Mouse (Mus musculus) midbrain, embryonic 12.5 days (tissue): ENCODE measurements around the gene Ttc30a2. TPM values are rescaled to one million over a fixed set of nuclear protein-coding genes. Genes with fewer than 3 reads are reported as not detected.
"Not testable (repeated sequence)": the region's sequence is repeated elsewhere in the genome, so short reads cannot be mapped to it uniquely, and the experiment has no call there.

ENCODE experiments used
- ATAC-seq: fragments of 200-750 bp; cut with Nextera tagmentation; 2 replicates; pipeline ENCODE4 v1.8.0; 2017; ENCODE audit warnings: low read depth, moderate TSS enrichment, moderate library complexity; ENCODE audit not compliant: low FRiP score
- H3K27ac ChIP-seq: fragments of 300-500 bp; sonication (generic); replicated peaks from 2 replicates; pipeline ENCODE4 v1.5.1; 2016; ENCODE audit warnings: mild to moderate bottlenecking
- H3K27me3 ChIP-seq: fragments of 300-500 bp; sonication (generic); 2 replicates; pipeline ENCODE4 v1.6.1; 2016; ENCODE audit warnings: mild to moderate bottlenecking
- H3K36me3 ChIP-seq: fragments of 300-500 bp; sonication (generic); 2 replicates; pipeline ENCODE4 v1.6.1; 2016
- H3K4me1 ChIP-seq: fragments of 300-500 bp; sonication (generic); 2 replicates; pipeline ENCODE4 v1.6.1; 2016
- H3K4me2 ChIP-seq: fragments of 300-500 bp; sonication (generic); replicated peaks from 2 replicates; pipeline ENCODE4 v1.6.1; 2016; ENCODE audit warnings: mild to moderate bottlenecking, moderate library complexity
- H3K4me3 ChIP-seq: fragments of 300-500 bp; sonication (generic); 2 replicates; pipeline ENCODE4 v1.5.1; 2016; ENCODE audit warnings: mild to moderate bottlenecking
- H3K9ac ChIP-seq: fragments of 300-500 bp; sonication (generic); replicated peaks from 2 replicates; pipeline ENCODE4 v1.6.1; 2016; ENCODE audit warnings: mild to moderate bottlenecking, moderate library complexity
- H3K9me3 ChIP-seq: fragments of 300-500 bp; sonication (generic); 2 replicates; pipeline ENCODE4 v1.6.1; 2016; ENCODE audit warnings: mild to moderate bottlenecking
- WGBS: fragments of 180-500 bp; shearing (Covaris S2); methylation state at CpG from one replicate; pipeline ENCODE4 v1.1.7; 2016; 5-methylcytosine and 5-hydroxymethylcytosine counted together
- polyA plus RNA-seq: library from polyadenylated mRNA; unstranded; fragments of >200 nt; fragmentation: Nextera tagmentation; extraction: Ambion mirVana; gene quantifications from 2 replicates; pipeline ENCODE4 v1.2.1, GENCODE M21; 2016

Gene Ttc30a2
- polyA plus RNA-seq, 1 experiment from 2014 or later, result 0.70 TPM

DNA sequence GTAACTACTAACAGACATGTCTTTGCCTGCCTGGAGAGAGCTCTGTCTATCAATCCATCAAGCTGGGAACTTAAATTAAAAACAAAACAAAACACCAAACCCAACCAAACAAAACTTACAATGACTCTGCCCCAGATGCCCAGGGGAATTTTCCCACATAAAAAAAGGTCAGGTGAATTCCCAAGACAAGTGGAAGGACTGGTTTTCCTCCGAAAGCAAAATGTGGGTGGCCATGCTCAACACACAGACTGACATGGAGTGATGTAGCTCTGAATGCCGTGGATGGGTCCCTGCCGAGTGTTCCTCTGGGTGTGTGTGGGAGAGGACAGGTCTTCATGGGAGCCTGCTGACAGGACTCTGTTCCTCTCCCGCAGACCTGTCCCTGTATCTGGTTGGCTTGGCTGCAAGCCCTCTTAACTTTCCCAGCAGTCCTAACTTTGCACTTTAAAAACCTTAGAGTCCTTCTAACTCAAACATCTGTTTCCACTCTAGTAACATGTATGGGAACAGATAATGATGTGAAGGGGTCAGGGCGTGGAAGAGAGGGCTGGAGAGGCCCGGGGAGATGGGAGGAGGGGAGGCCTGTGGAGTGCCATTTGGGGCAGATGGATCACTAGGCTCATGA, 13.7 kb upstream of the Ttc30a2 start:
- Histone ChIP-seq H3K4me1 (peaks cover 8% of the 10 kb centered on the region), H3K4me2 (no peak overlapping the region), H3K9me3 (no peaks in the 10 kb centered on the region), H3K9ac (no peak overlapping the region), H3K36me3 (no peaks in the 10 kb centered on the region), H3K27me3 (no peaks in the 10 kb centered on the region), H3K27ac (no peak overlapping the region), H3K4me3 (no peak overlapping the region)
- 73% methylated on average over 6 of the region's 6 CpGs for WGBS
- no peak for ATAC-seq

DNA sequence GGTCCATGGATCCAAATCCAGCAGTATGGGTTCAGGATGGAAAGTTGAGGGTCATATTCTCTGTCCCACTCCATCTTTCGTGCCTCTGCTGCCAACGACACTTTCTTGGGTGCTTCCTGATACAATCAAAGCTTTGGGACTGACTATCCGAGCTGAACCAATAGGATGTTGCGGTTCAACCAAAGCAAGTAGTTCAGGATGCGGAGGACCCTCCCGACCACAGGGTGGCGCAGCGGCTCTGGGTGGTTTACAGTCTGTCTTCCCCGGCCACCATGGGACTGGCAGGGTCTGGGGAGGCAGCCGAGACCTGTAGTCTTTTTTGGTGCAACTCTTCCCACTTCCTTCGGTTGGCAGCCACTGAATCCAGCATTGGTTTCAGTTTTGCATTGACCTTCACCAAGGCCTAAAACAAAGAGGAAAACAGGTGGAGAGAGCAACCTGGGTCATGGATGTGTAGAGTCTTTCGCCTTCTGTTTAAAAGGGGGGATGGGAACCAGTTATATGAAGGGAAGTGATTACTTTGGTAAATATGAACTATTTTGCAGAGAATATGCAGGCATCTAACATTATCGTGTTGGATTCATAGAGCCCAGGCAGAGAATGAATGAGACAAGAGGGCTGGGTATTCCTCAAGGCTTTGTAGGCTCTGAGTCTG, 13.0 kb upstream of the Ttc30a2 start:
- H3K36me3 ChIP-seq, result no peaks in the 10 kb centered on the region
- WGBS, result 50% methylated on average over 13 of the region's 13 CpGs
- no peaks in the 10 kb centered on the region for H3K27me3 ChIP-seq
- H3K27ac ChIP-seq, result no peak overlapping the region
- H3K9ac ChIP-seq, result no peak overlapping the region
- H3K9me3 ChIP-seq, result no peaks in the 10 kb centered on the region
- no peak overlapping the region for H3K4me3 ChIP-seq
- no peak overlapping the region for H3K4me2 ChIP-seq
- ATAC-seq, result no peak
- peaks cover 8% of the 10 kb centered on the region for H3K4me1 ChIP-seq

DNA sequence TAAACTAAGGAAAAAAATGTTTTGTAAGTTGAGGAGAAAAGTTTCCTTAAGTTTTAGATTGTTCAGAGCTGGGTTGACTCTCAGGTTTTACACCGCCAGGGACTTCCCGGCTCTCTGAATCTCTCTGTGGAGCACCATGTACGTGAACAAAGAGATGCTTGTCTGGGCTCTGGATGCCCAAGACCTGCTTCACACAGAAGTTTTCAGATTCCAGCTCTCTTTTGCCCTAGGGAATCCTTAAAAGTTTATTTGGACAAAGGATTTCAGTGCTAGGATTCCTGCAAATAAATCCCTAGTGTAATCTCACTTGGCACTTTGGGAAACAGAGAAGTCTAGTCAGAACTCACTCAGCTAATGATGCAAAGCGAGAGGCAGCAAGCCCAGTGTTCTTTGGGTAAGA, 11.7 kb upstream of the Ttc30a2 start:
- no peak overlapping the region for H3K9ac ChIP-seq
- H3K9me3 ChIP-seq, result no peaks in the 10 kb centered on the region
- WGBS, result 53% methylated on average over 4 of the region's 4 CpGs
- H3K27me3 ChIP-seq, result no peaks in the 10 kb centered on the region
- H3K4me2 ChIP-seq, result no peak overlapping the region
- H3K4me1 ChIP-seq, result peaks cover 11% of the 10 kb centered on the region
- ATAC-seq, result no peak
- H3K4me3 ChIP-seq, result no peak overlapping the region
- H3K27ac ChIP-seq, result no peak overlapping the region
- H3K36me3 ChIP-seq, result no peaks in the 10 kb centered on the region

DNA sequence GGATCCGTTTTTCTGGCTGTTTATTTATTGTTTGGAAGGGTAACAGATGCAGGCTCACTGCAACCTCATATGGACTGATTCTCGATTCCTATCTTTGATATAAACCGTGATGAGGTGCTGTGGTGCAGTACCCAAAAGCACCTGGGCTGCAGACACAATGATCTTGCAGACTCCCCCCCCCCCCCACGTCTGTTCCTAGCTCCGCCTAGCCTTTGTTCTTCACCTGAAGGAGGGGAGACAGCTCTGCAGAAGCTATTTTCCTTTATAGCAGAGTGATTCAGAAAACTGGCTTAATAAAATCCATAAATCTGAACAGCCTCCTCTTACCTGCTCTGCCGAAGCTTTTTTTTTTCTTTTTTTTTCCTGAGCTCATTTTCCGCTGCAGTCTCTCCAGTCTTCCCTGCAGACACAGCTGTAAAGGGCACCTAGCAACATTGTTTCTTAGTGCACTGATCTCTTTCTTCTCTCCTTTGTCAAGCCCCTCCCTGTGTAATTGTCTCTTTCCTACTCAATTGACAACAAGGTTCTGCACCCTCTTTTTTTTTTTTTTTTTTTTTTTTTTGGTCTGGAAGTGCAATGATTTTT, 10.9 kb upstream of the Ttc30a2 start:
- no peak overlapping the region for H3K4me2 ChIP-seq
- peaks cover 11% of the 10 kb centered on the region for H3K4me1 ChIP-seq
- H3K9ac ChIP-seq, result no peak overlapping the region
- no peaks in the 10 kb centered on the region for H3K36me3 ChIP-seq
- no peaks in the 10 kb centered on the region for H3K27me3 ChIP-seq
- no peak for ATAC-seq
- 35% methylated on average over 7 of the region's 7 CpGs for whole genome bisulfite sequencing
- H3K9me3 ChIP-seq, result no peaks in the 10 kb centered on the region
- no peak overlapping the region for H3K4me3 ChIP-seq
- H3K27ac ChIP-seq, result peak overlapping the region; percentile 68

DNA sequence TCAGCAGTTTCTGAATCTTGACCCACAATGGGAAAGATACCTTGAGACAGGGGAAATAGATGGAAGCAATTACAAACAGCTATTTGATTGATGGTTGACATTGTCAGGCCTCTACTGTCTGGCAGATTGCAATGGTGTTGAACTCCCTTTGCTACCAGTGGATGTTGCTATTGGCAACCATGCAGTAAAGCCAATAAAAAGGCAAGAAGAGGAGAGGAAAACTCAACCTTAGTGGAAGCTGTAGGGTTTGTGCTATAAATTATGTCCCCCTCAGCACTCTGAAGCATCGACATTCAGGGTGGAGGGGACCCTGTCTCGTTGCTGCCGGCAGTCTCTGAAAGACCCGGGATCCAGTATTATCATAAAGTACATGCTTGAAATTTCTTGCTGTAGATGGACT, 10.4 kb upstream of the Ttc30a2 start:
- H3K27ac ChIP-seq, result peak overlapping the region; percentile 68
- H3K27me3 ChIP-seq, result no peaks in the 10 kb centered on the region
- H3K4me2 ChIP-seq, result no peak overlapping the region
- no peaks in the 10 kb centered on the region for H3K36me3 ChIP-seq
- ATAC-seq, result no peak
- no peak overlapping the region for H3K4me3 ChIP-seq
- no peaks in the 10 kb centered on the region for H3K9me3 ChIP-seq
- H3K4me1 ChIP-seq, result peaks cover 11% of the 10 kb centered on the region
- H3K9ac ChIP-seq, result no peak overlapping the region
- 57% methylated on average over 4 of the region's 4 CpGs for WGBS

DNA sequence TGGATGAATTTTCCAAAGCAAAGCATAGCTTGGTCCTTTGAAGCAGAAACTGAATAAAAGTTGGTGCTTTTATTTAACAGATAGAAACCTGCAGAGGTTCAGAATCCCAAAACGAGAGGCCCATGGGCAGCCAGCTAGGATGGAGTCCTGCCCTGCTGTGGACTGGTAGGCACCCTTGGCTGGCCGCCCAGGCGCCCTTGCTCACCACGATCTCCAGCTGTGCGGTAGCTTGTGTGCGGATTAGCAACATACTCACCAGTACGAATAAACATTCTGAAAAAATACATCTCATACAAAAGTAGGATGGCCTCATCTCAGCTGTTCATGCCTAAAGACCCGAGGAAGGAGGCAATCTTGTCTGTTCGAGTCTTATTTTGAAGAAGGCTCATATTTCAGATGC, 9.8 kb upstream of the Ttc30a2 start:
- H3K4me2 ChIP-seq, result no peak overlapping the region
- peaks cover 11% of the 10 kb centered on the region for H3K4me1 ChIP-seq
- no peaks in the 10 kb centered on the region for H3K27me3 ChIP-seq
- H3K9me3 ChIP-seq, result no peaks in the 10 kb centered on the region
- no peak overlapping the region for H3K4me3 ChIP-seq
- H3K9ac ChIP-seq, result no peak overlapping the region
- WGBS, result 77% methylated on average over 9 of the region's 9 CpGs
- H3K27ac ChIP-seq, result peak overlapping the region; percentile 68; the same call in 1 of the 2 replicates
- H3K36me3 ChIP-seq, result no peaks in the 10 kb centered on the region
- no peak for ATAC-seq

DNA sequence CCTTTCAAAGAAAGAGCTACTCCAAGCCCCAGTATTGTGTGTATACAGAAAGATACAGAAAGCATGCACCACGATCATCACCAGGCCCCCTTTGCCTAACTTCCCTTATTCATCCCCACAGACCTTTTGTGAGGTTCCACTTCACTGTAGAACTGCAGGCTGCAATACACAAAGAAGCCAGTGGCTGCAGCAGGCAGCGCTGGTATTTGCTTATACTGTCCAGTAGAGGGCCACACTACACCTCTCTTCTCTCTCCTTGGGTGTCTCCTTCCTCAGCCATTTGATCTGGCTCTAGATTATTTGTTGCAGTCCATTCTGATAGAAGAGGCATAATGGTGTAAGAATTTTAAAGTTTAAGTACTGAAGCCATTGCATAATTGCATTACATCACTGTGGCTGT, 7.2 kb upstream of the Ttc30a2 start:
- Histone ChIP-seq H3K4me2 (no peak overlapping the region), H3K9ac (no peak overlapping the region), H3K9me3 (no peaks in the 10 kb centered on the region), H3K27me3 (no peaks in the 10 kb centered on the region), H3K4me1 (peaks cover 11% of the 10 kb centered on the region), H3K36me3 (no peaks in the 10 kb centered on the region), H3K27ac (peak overlapping the region; percentile 22; the same call in 1 of the 2 replicates), H3K4me3 (no peak overlapping the region)
- ATAC-seq, result peak; percentile 46; the same call in 1 of the 2 replicates
- WGBS, result 3% methylated on average over 2 of the region's 2 CpGs

DNA sequence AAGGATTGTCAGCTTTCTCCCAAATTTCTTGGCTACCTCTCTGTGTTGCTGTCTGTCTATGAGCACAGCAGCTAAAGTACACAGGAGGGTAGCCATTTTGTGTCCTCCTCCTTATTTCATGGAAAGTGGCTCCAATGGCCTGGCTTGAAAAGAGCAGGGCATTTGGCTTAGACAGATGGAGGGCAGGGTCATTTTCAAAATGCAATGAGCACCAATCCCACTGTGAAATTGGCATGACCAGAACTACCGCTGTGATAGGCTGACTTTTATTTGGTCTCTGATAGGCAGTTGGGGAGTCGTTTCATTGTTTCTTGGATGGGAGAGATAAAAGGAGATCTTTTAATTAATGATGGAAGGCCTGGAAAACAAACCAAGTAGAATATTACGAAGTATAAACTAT, 5.9 kb upstream of the Ttc30a2 start:
- no peak overlapping the region for H3K4me2 ChIP-seq
- H3K27me3 ChIP-seq, result no peaks in the 10 kb centered on the region
- 88% methylated on average over 3 of the region's 3 CpGs for WGBS
- H3K4me3 ChIP-seq, result no peak overlapping the region
- peaks cover 7% of the 10 kb centered on the region for H3K4me1 ChIP-seq
- H3K27ac ChIP-seq, result no peak overlapping the region
- H3K9ac ChIP-seq, result no peak overlapping the region
- ATAC-seq, result no peak
- no peaks in the 10 kb centered on the region for H3K36me3 ChIP-seq
- H3K9me3 ChIP-seq, result no peaks in the 10 kb centered on the region

DNA sequence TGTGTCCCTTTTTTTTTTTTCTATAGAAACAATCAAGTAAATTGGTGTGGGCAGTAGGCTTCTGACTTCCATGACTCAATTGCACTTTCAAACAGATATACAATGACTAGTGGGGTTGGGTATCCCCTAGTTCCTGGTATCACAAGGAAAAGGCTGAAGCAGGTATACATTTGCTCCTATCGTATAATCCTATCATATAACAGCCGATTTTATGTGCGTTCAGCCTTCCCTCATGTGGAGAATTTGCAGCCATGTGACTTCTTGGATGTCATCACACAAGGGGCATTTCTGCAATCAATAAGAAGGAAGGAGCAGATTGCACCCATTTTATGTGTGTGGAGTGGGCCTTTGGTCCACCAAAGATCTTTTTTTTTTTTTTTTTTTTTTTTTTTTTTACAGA, 5.1 kb upstream of the Ttc30a2 start:
- ATAC-seq, result no peak
- no peaks in the 10 kb centered on the region for H3K36me3 ChIP-seq
- H3K9ac ChIP-seq, result no peak overlapping the region
- H3K9me3 ChIP-seq, result no peaks in the 10 kb centered on the region
- H3K4me1 ChIP-seq, result 0 out of 2 replicates have a peak, but pooled peaks cover 2% of the 10 kb centered on the region
- WGBS, result 96% methylated on average over 3 of the region's 3 CpGs
- no peak overlapping the region for H3K27ac ChIP-seq
- no peak overlapping the region for H3K4me2 ChIP-seq
- no peak overlapping the region for H3K4me3 ChIP-seq
- no peaks in the 10 kb centered on the region for H3K27me3 ChIP-seq

DNA sequence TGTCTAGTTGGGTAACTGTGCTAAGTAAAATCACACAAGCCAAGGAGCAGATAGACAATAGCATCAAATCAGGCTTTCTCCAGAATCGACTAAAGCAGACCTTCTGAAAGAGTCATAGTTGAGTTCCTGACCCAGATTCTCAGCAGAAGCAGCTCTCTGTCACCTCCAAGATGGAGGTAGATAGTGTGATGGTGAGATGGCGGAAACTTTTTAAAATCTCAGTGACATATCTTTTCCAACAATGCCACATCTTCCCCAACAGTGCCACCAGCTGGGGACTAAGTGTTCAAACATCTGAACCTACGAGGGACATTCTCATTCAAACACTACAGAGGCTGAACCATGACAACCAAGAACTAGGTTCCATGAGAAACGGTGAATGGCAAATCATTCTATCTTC, 4.7 kb upstream of the Ttc30a2 start:
- ATAC-seq, result no peak
- Histone ChIP-seq H3K36me3 (no peaks in the 10 kb centered on the region), H3K27ac (no peak overlapping the region), H3K9me3 (no peaks in the 10 kb centered on the region), H3K27me3 (no peaks in the 10 kb centered on the region), H3K4me1 (0 out of 2 replicates have a peak, but pooled peaks cover 2% of the 10 kb centered on the region), H3K4me3 (no peak overlapping the region), H3K9ac (no peak overlapping the region), H3K4me2 (no peak overlapping the region)
- WGBS, result 93% methylated on average over 4 of the region's 4 CpGs

DNA sequence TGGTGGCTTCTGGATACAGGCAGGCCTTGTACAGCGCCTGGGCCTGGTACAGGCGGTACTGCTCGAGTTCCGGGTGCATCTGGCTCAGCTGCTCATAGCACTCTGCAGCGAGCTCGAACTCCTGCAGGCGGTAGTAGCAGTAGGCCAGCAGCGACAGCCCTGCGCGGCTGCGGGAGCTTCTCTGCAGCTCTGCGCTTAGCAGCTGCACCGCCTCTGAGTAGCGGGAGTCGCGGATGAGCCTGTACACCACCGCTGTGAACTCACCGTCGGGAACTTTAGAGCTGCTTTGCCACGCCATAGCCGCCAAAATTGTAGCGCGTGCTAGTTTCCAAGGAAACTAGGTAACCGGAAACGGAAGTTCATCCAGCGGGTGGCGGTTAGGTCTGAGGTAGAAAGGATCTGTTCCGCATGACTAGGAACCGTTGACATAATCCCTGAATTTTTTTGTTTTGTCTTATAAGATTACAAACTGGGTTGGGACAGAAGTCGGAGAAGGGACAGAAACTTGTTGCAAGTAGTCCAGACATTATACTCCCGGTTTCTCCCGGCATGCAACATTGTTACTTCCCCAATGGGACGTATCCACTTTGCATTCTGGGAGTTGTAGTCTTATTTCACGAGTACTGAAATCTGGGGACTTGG, 3.6 kb upstream of the Ttc30a2 start, which contains the start of gene Ttc30a1:
Gene Ttc30a1 (minus strand): TSS at position 528 of the 642 bp plus-strand sequence.
- WGBS, result 3% methylated on average over 34 of the region's 34 CpGs

DNA sequence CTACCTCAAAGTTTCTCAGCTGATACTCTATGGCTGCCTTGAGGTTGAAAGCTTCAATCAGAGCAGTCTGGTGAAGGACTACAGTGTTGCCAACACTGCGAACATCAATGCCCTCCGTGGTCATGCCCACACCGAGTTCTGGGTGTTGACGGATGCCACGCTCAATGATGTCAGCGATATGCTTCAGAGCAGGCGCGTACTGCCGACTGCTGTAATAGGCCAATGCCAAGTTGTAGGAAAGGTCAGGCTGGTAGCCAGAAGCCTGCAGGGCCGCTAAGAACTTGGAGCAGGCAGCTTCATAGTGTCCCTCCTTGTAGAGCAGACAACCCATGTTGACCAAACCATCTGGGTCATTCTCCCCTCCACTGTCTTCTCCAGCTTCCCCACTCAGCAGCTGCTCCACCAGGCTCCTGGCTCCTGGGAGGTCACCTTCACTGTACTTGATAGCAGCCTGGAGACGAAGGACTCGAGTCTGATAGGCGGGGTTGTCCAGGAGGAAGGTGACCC, 3.0 kb upstream of the Ttc30a2 start:
- H3K9me3 ChIP-seq, H3K4me1 ChIP-seq, H3K36me3 ChIP-seq, H3K27ac ChIP-seq, H3K9ac ChIP-seq, H3K27me3 ChIP-seq: not testable (repeated sequence)
- 0 out of 2 replicates have a peak, but pooled peaks have one; percentile 10 for ATAC-seq
- Histone ChIP-seq H3K4me2 (peak overlapping the region; percentile 61), H3K4me3 (peak overlapping the region; percentile 47)
- 94% methylated on average over 13 of the region's 13 CpGs for WGBS

More for the DNA sequence above, 3.6 kb upstream of the Ttc30a2 start, which contains the start of gene Ttc30a1:
- Histone ChIP-seq H3K4me3 (peak within 1 kb of the TSS; percentile 47), H3K4me2 (peak within 1 kb of the TSS; percentile 61), H3K27ac (peak within 1 kb of the TSS; percentile 35; the same call in 1 of the 2 replicates), H3K9ac (peak within 1 kb of the TSS; percentile 46; the same call in 1 of the 2 replicates)
- not testable (repeated sequence) for H3K9me3 ChIP-seq, H3K4me1 ChIP-seq, H3K27me3 ChIP-seq, H3K36me3 ChIP-seq
- ATAC-seq, result peak; percentile 62
